Mouse (Mus musculus) liver, postnatal 0 days (tissue): Measurements from ENCODE around the gene Ninj1. TPM values are rescaled to one million over a fixed set of nuclear protein-coding genes. Genes with fewer than 3 reads are reported as not detected.

ENCODE experiments used
- ATAC-seq: fragments of 200-750 bp; cut with Nextera tagmentation; 2 replicates; pipeline ENCODE4 v1.8.0; 2017; ENCODE audit warnings: mild to moderate bottlenecking, moderate library complexity
- DNase-seq: peaks from one replicate; pipeline ENCODE4 v3.0.0-alpha.2; 2016
- H3K27ac ChIP-seq: fragments of 300-500 bp; sonication (generic); 2 replicates; pipeline ENCODE4 v1.5.1; 2014; ENCODE audit warnings: antibody characterized with exemption, moderate library complexity, mild to moderate bottlenecking, low read depth
- H3K27me3 ChIP-seq: fragments of 300-500 bp; sonication (generic); 2 replicates; pipeline ENCODE4 v1.6.1; 2014; ENCODE audit warnings: low read length, control low read depth, mixed read lengths; ENCODE audit not compliant: insufficient read depth
- H3K36me3 ChIP-seq: fragments of 300-500 bp; sonication (generic); replicated peaks from 2 replicates; pipeline ENCODE4 v1.6.1; 2014; ENCODE audit warnings: mild to moderate bottlenecking, control low read depth, low read length, moderate library complexity, mixed read lengths; ENCODE audit not compliant: insufficient read depth
- H3K4me1 ChIP-seq: fragments of 300-500 bp; sonication (generic); 2 replicates; pipeline ENCODE4 v1.6.1; 2014; ENCODE audit warnings: antibody characterized with exemption, mild to moderate bottlenecking, control low read depth; ENCODE audit not compliant: insufficient read depth
- H3K4me2 ChIP-seq: fragments of 300-500 bp; sonication (generic); 2 replicates; pipeline ENCODE4 v1.6.1; 2014; ENCODE audit warnings: low read depth, mild to moderate bottlenecking, low read length, moderate library complexity, mixed read lengths
- H3K4me3 ChIP-seq: fragments of 300-500 bp; sonication (generic); 2 replicates; pipeline ENCODE4 v1.5.1; 2014; ENCODE audit warnings: low read depth, low read length
- H3K9ac ChIP-seq: fragments of 300-500 bp; sonication (generic); replicated peaks from 2 replicates; pipeline ENCODE4 v1.6.1; 2014; ENCODE audit warnings: mild to moderate bottlenecking, moderate library complexity
- H3K9me3 ChIP-seq: fragments of 300-500 bp; sonication (generic); 2 replicates; pipeline ENCODE4 v1.6.1; 2016; ENCODE audit warnings: mild to moderate bottlenecking, control low read depth, low read length, mixed read lengths
- CTCF ChIP-seq: sonication (generic); IDR thresholded peaks from 2 replicates; pipeline ENCODE4 v1.5.1; 2016; ENCODE audit warnings: antibody characterized with exemption, low read depth
- EP300 ChIP-seq: IDR thresholded peaks from 2 replicates; pipeline ENCODE4 v1.6.1; 2016; ENCODE audit warnings: antibody characterized with exemption, low read depth, mild to moderate bottlenecking
- WGBS: fragments of 180-500 bp; shearing (Covaris S2); extraction: QIAGEN DNeasy Blood & Tissue Kit; methylation state at CpG from one replicate; pipeline ENCODE4 v1.1.7; 2014; ENCODE audit not compliant: insufficient replicate concordance; 5-methylcytosine and 5-hydroxymethylcytosine counted together
- polyA plus RNA-seq: library from polyadenylated mRNA; unstranded; fragments of >200 nt; fragmentation: Nextera tagmentation; extraction: Ambion mirVana; gene quantifications from 2 replicates; pipeline ENCODE4 v1.2.1, GENCODE M21; 2015

Gene Ninj1
- polyA plus RNA-seq, 1 experiment from 2014 or later: 106 TPM

DNA sequence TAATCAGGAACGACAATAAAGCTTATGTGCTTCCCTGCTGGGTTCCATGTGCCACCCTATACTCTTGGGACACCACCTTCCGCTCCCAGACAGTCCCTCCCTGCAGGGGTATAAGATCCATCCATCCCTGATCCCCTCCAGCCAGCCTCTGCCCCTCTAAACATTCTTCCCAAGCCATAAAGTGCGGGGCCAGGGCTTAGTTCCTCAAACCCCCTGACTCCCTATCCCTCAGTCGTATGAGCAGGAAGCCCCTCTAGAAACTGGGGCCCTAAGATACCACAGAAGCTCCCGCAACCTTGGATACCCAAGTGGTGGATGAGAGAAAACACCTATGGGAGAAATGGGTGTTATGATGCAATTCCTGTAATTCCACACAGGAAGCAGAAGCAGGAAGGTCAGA, 8.9 kb downstream of the Ninj1 start:
- DNase-seq (no peak), ATAC-seq (no peak)
- WGBS: 49% methylated on average over 5 of the region's 5 CpGs
- H3K4me3 ChIP-seq: no peak overlapping the region
- peaks cover 18% of the 10 kb centered on the region for H3K36me3 ChIP-seq
- peak overlapping the region; percentile 60; the same call in 1 of the 2 replicates for H3K27ac ChIP-seq
- H3K9ac ChIP-seq: no peak overlapping the region
- TF ChIP-seq CTCF: no peak
- no peak for TF ChIP-seq EP300
- H3K27me3 ChIP-seq: no peaks in the 10 kb centered on the region
- H3K4me2 ChIP-seq: no peak overlapping the region
- peaks cover 38% of the 10 kb centered on the region for H3K4me1 ChIP-seq
- H3K9me3 ChIP-seq: no peaks in the 10 kb centered on the region

DNA sequence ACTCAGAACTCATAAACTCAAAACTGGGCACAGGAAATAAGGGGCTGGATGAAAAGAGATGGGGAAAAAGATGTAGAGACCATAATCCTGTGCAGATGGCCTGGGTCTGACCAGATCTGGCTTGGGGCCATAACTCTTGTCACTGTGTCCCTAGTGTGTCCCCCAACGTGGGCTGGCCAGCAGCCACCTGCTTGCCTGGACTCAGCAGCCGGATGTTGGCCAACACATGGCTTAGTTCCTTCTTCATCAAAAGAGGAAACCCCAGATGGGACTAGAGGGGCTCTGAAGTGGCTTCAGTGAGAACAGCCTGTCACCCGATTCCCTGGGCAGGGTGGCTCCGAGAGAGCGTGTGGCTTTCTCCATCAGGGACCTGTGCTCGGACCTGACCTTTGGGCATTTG, 9.5 kb downstream of the Ninj1 start:
- no peak overlapping the region for H3K9ac ChIP-seq
- no peaks in the 10 kb centered on the region for H3K27me3 ChIP-seq
- ATAC-seq: peak; percentile 49
- WGBS: 31% methylated on average over 6 of the region's 6 CpGs
- no peak overlapping the region for H3K4me3 ChIP-seq
- DNase-seq: peak; percentile 60
- no peaks in the 10 kb centered on the region for H3K9me3 ChIP-seq
- no peak for TF ChIP-seq CTCF
- peaks cover 18% of the 10 kb centered on the region for H3K36me3 ChIP-seq
- H3K4me1 ChIP-seq: peaks cover 32% of the 10 kb centered on the region
- H3K27ac ChIP-seq: peak overlapping the region; percentile 60; the same call in 1 of the 2 replicates
- peak overlapping the region; percentile 13; the same call in 1 of the 2 replicates for H3K4me2 ChIP-seq

DNA sequence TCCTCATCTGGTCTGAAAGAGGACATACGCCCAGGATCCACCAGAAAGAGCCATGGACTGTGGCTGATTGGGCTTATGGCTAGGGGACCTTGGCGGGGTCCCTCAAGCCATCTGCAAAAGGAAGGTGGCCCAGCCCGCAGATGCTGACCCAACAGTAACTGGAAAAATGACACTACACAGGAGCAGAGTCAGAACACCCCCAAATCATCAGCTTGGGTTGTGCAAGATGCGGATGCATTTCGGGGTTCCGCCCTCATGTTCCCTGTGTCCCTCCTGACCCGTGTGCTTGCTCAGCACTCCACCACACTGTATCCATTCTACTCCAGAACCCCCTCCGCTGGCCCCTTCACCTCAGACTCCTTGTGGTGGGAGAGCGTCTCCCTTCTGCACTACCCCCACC, 11.4 kb downstream of the Ninj1 start:
- no peak for ATAC-seq
- H3K27ac ChIP-seq: no peak overlapping the region

DNA sequence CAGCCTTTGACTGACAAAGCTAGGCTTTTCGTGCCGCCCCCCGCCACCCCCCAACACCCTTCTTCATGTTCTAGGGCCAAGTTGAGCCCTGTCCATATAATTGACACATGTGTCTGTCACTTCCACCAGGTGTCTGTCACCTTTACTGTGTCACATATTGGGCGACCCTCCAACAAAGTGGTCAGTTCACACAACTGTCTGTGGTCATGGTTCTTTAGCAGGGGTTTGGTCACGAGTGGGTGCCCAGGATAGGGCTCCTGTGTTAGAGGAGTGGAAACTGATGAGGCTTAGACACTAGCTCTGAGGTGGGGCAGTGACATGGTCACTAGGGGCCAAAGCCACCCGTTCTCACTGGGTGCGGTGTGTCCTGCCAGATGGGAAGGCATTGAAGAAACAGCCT, 12.6 kb downstream of the Ninj1 start:
- H3K27ac ChIP-seq: 0 out of 2 replicates have a peak overlapping the region, but pooled peaks have one; percentile 30
- H3K9ac ChIP-seq: no peak overlapping the region
- H3K4me1 ChIP-seq: peaks cover 14% of the 10 kb centered on the region
- H3K9me3 ChIP-seq: no peaks in the 10 kb centered on the region
- no peak overlapping the region for H3K4me3 ChIP-seq
- TF ChIP-seq CTCF (no peak), EP300 (no peak)
- H3K4me2 ChIP-seq: no peak overlapping the region
- WGBS: 83% methylated on average over 7 of the region's 7 CpGs
- H3K27me3 ChIP-seq: no peaks in the 10 kb centered on the region
- ATAC-seq (no peak), DNase-seq (no peak)
- H3K36me3 ChIP-seq: peaks cover 20% of the 10 kb centered on the region

More for the DNA sequence above, 11.4 kb downstream of the Ninj1 start:
- no peak for DNase-seq
- WGBS: 72% methylated on average over 9 of the region's 9 CpGs
- TF ChIP-seq EP300 (no peak), CTCF (no peak)
- Histone ChIP-seq H3K4me1 (peaks cover 14% of the 10 kb centered on the region), H3K4me3 (no peak overlapping the region), H3K4me2 (no peak overlapping the region), H3K9ac (no peak overlapping the region), H3K27me3 (no peaks in the 10 kb centered on the region), H3K9me3 (no peaks in the 10 kb centered on the region), H3K36me3 (peaks cover 14% of the 10 kb centered on the region)

DNA sequence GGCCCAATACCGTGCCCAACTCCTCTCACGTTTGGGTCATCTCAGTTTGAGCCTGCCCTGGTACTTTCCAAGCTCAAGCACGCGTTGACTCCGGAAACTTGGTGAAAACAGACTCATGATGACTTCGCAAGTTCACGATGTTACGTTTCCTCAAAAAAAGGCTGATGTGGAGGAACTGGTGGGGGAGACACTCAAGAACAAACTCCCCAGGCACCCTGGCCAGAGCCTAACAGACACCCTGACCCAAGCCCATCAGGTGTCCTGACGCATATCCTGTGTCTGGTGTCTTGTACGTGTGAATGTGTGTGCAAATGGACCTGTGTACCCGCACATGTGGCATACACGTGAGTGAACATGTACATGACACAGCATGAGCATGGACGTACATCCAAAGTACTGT, 13.4 kb downstream of the Ninj1 start:
- Histone ChIP-seq H3K27me3 (no peaks in the 10 kb centered on the region), H3K4me2 (no peak overlapping the region), H3K9ac (no peak overlapping the region), H3K4me1 (peaks cover 12% of the 10 kb centered on the region), H3K27ac (peak overlapping the region; percentile 31; the same call in 1 of the 2 replicates), H3K36me3 (peaks cover 16% of the 10 kb centered on the region), H3K9me3 (no peaks in the 10 kb centered on the region), H3K4me3 (no peak overlapping the region)
- 53% methylated on average over 13 of the region's 13 CpGs for WGBS
- 0 out of 2 replicates have a peak, but pooled peaks have one; percentile 18 for ATAC-seq
- TF ChIP-seq EP300 (no peak), CTCF (no peak)
- DNase-seq: no peak

DNA sequence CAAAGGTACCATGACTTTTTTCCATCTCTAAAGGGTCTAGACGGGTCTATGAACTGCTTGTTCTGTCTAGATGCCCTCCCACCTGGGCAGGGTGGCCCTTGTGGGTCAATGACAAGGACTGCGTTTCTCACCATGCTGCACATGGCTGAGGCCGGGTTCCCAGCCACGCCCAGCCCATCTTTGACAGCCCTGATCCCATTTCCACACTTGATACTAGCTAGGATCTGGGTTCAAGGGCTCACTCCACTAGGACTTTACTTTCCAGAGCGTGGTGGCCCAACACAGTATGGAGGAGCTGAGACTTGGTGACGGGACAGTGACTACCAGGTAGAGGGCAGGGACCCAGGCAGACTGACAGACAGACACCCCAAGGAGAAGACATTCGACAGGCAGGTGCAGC, 15.3 kb downstream of the Ninj1 start:
- TF ChIP-seq EP300: no peak
- TF ChIP-seq CTCF: no peak
- DNase-seq: no peak

More for the DNA sequence above, 15.3 kb downstream of the Ninj1 start:
- no peaks in the 10 kb centered on the region for H3K9me3 ChIP-seq
- no peaks in the 10 kb centered on the region for H3K27me3 ChIP-seq
- H3K36me3 ChIP-seq: peaks cover 14% of the 10 kb centered on the region
- no peak overlapping the region for H3K4me3 ChIP-seq
- WGBS: 84% methylated on average over 7 of the region's 7 CpGs
- H3K27ac ChIP-seq: no peak overlapping the region
- peaks cover 3% of the 10 kb centered on the region; the same call in 1 of the 2 replicates for H3K4me1 ChIP-seq
- ATAC-seq: no peak
- no peak overlapping the region for H3K4me2 ChIP-seq
- H3K9ac ChIP-seq: no peak overlapping the region
